Mouse (Mus musculus) myocyte (in vitro differentiated cells): Measurements from ENCODE around the gene Stx4a. TPM values are rescaled to one million over a fixed set of nuclear protein-coding genes. Genes with fewer than 3 reads are reported as not detected.
A peak's percentile ranks its signal among the peaks of the same experiment; 100 is the strongest.

Source experiments
- H3K27me3 ChIP-seq: one replicate; pipeline ENCODE4 v1.6.1; 2011; ENCODE audit not compliant: control insufficient read depth, insufficient read depth, insufficient read length
- H3K36me3 ChIP-seq: one replicate; pipeline ENCODE4 v1.6.1; 2011; ENCODE audit not compliant: control insufficient read depth, insufficient read depth
- H3K4me2 ChIP-seq: one replicate; pipeline ENCODE4 v1.6.1; 2011; ENCODE audit warnings: low read depth, control low read depth
- H3K4me3 ChIP-seq: one replicate; pipeline ENCODE4 v1.5.1; 2011; ENCODE audit warnings: mild to moderate bottlenecking, control low read depth, moderate library complexity
- H3K79me2 ChIP-seq: one replicate; pipeline ENCODE4 v1.6.1; 2011; ENCODE audit not compliant: control insufficient read depth, insufficient read depth
- H3ac ChIP-seq: one replicate; pipeline ENCODE4 v1.6.1; 2011; ENCODE audit not compliant: control insufficient read depth, insufficient read length
- CEBPB ChIP-seq: IDR thresholded peaks from 2 replicates; pipeline ENCODE4 v1.6.1; 2011; ENCODE audit warnings: mild to moderate bottlenecking, moderate library complexity; ENCODE audit not compliant: poor library complexity, insufficient read depth, severe bottlenecking
- E2F4 ChIP-seq: IDR thresholded peaks from one replicate; pipeline ENCODE4 v1.6.1; 2011; ENCODE audit warnings: mild to moderate bottlenecking, control low read depth, moderate library complexity; ENCODE audit not compliant: insufficient read depth
- MAX ChIP-seq: IDR thresholded peaks from one replicate; pipeline ENCODE4 v1.6.1; 2011; ENCODE audit warnings: low read depth, mild to moderate bottlenecking, control low read depth
- MYOD1 ChIP-seq, 3 experiments: IDR thresholded peaks; one replicate each; pipeline ENCODE4 v1.6.1; 2011; ENCODE audit warnings: control low read depth in 2 of 3, low read depth in 2 of 3, mild to moderate bottlenecking in 2 of 3, moderate library complexity in 1 of 3; ENCODE audit not compliant: insufficient read length in 2 of 3, control insufficient read depth in 1 of 3
- MYOG ChIP-seq, 3 experiments: IDR thresholded peaks; one replicate each; pipeline ENCODE4 v1.6.1; 2011; ENCODE audit warnings: control low read depth in 2 of 3, low read depth in 2 of 3, mild to moderate bottlenecking in 2 of 3; ENCODE audit not compliant: insufficient read length in 2 of 3, control insufficient read depth in 1 of 3, insufficient read depth in 1 of 3
- POLR2A ChIP-seq: IDR thresholded peaks from one replicate; pipeline ENCODE4 v1.6.1; 2011; ENCODE audit warnings: low read depth, mild to moderate bottlenecking, control low read depth, moderate library complexity; ENCODE audit not compliant: insufficient read length
- POLR2AphosphoS2 ChIP-seq: IDR thresholded peaks from one replicate; pipeline ENCODE4 v1.6.1; 2011; ENCODE audit warnings: low read depth, control low read depth; ENCODE audit not compliant: insufficient read length
- REST ChIP-seq: IDR thresholded peaks from one replicate; pipeline ENCODE4 v1.6.1; 2011; ENCODE audit warnings: mild to moderate bottlenecking, control low read depth, moderate library complexity; ENCODE audit not compliant: insufficient read depth, insufficient read length
- SRF ChIP-seq: IDR thresholded peaks from one replicate; pipeline ENCODE4 v1.6.1; 2011; ENCODE audit warnings: low read depth; ENCODE audit not compliant: control insufficient read depth, insufficient read length
- TCF12 ChIP-seq: IDR thresholded peaks from one replicate; pipeline ENCODE4 v1.6.1; 2011; ENCODE audit warnings: mild to moderate bottlenecking, control low read depth; ENCODE audit not compliant: poor library complexity, insufficient read depth, severe bottlenecking
- TCF3 ChIP-seq: IDR thresholded peaks from one replicate; pipeline ENCODE4 v1.6.1; 2011; ENCODE audit warnings: low read depth, control low read depth; ENCODE audit not compliant: insufficient read length
- USF1 ChIP-seq: IDR thresholded peaks from one replicate; pipeline ENCODE4 v1.6.1; 2011; ENCODE audit warnings: low read depth, mild to moderate bottlenecking, control low read depth, moderate library complexity
- polyA plus RNA-seq: library from polyadenylated mRNA; unstranded; fragments of >200 nt; fragmentation: generic; extraction: Trizol; gene quantifications from one replicate; pipeline ENCODE4 v1.2.1, GENCODE M21; 2012; ENCODE audit warnings: missing spikeins

Gene Stx4a
- polyA plus RNA-seq, 1 experiment: 73.0 TPM

- Histone ChIP-seq H3K27me3 (no peaks in the 10 kb centered on the region), H3K36me3 (peaks cover 24% of the 10 kb centered on the region), H3K79me2 (peaks cover 8% of the 10 kb centered on the region), H3K4me3 (peak overlapping the region; percentile 94), H3K4me2 (peak overlapping the region; percentile 89), H3ac (peak overlapping the region; percentile 28)
- TF ChIP-seq MYOD1 (IDR thresholded peaks at IDR 0.05; ENCODE audit: control insufficient read depth in 1 of 3, insufficient read length in 2 of 3, low read depth in 2 of 3) (no peak), E2F4 (no peak), MAX (no peak), POLR2A (peak; percentile 63), TCF3 (no peak), REST (no peak), MYOG (IDR thresholded peaks at IDR 0.05; ENCODE audit: control insufficient read depth in 1 of 3, insufficient read depth in 1 of 3, insufficient read length in 2 of 3, low read depth in 2 of 3) (no peak), SRF (no peak), TCF12 (no peak), POLR2AphosphoS2 (peak; percentile 86), USF1 (no peak), CEBPB (no peak)
Measured at GRCm38 (mm10) chr7:127842001-127842718, 18.1 kb downstream of the Stx4a start.

GRCm38 (mm10) chr7:127849973-127850875 lies 26.1 kb downstream of the Stx4a start:
- peak in 1 of 3 experiments; percentile 42 for TF ChIP-seq MYOD1 (IDR thresholded peaks at IDR 0.05; ENCODE audit: control insufficient read depth in 1 of 3, insufficient read length in 2 of 3, low read depth in 2 of 3)
- peak; percentile 27 for TF ChIP-seq USF1
- peak; percentile 72 for TF ChIP-seq POLR2AphosphoS2
- TF ChIP-seq TCF3: no peak
- peak in 2 of 3 experiments; percentile 35 to 37 for TF ChIP-seq MYOG (IDR thresholded peaks at IDR 0.05; ENCODE audit: control insufficient read depth in 1 of 3, insufficient read depth in 1 of 3, insufficient read length in 2 of 3, low read depth in 2 of 3)
- no peak for TF ChIP-seq REST
- TF ChIP-seq POLR2A: peak; percentile 52
- Histone ChIP-seq H3K27me3 (no peaks in the 10 kb centered on the region), H3K79me2 (no peaks in the 10 kb centered on the region), H3K4me3 (peak overlapping the region; percentile 0), H3ac (no peak overlapping the region), H3K36me3 (peaks cover 13% of the 10 kb centered on the region), H3K4me2 (peak overlapping the region; percentile 85)

GRCm38 (mm10) chr7:127850906-127851305 lies 26.8 kb downstream of the Stx4a start:
- H3K36me3 ChIP-seq: peaks cover 8% of the 10 kb centered on the region
- peak overlapping the region; percentile 0 for H3K4me3 ChIP-seq
- H3K79me2 ChIP-seq: no peaks in the 10 kb centered on the region
- no peaks in the 10 kb centered on the region for H3K27me3 ChIP-seq
- peak overlapping the region; percentile 85 for H3K4me2 ChIP-seq
- H3ac ChIP-seq: no peak overlapping the region
- TF ChIP-seq CEBPB (0 out of 2 replicates have a peak, but pooled peaks have one; percentile 29), REST (no peak), MAX (no peak), USF1 (no peak), POLR2A (no peak), MYOD1 (IDR thresholded peaks at IDR 0.05; ENCODE audit: control insufficient read depth in 1 of 3, insufficient read length in 2 of 3, low read depth in 2 of 3) (no peak), TCF3 (no peak), POLR2AphosphoS2 (no peak), TCF12 (no peak)

- TF ChIP-seq USF1 (no peak), SRF (no peak), MYOD1 (IDR thresholded peaks at IDR 0.05; ENCODE audit: control insufficient read depth in 1 of 3, insufficient read length in 2 of 3, low read depth in 2 of 3) (no peak), TCF3 (no peak), E2F4 (no peak), CEBPB (no peak), MYOG (IDR thresholded peaks at IDR 0.05; ENCODE audit: control insufficient read depth in 1 of 3, insufficient read depth in 1 of 3, insufficient read length in 2 of 3, low read depth in 2 of 3) (no peak), POLR2A (no peak), POLR2AphosphoS2 (no peak), REST (no peak), TCF12 (no peak), MAX (no peak)
- Histone ChIP-seq H3ac (no peak overlapping the region), H3K4me2 (no peak overlapping the region), H3K4me3 (no peak overlapping the region), H3K27me3 (no peaks in the 10 kb centered on the region), H3K79me2 (no peaks in the 10 kb centered on the region), H3K36me3 (no peaks in the 10 kb centered on the region)
Measured at GRCm38 (mm10) chr7:127858258-127858657, 34.2 kb downstream of the Stx4a start.
